Mouse (Mus musculus): ENCODE results near the gene Tecpr2. TPM values are rescaled to one million over a fixed set of nuclear protein-coding genes. Genes with fewer than 3 reads are reported as not detected.

The Tecpr2 gene
- polyA plus RNA-seq (2015; fragmentation: Nextera tagmentation; extraction: Ambion mirVana) = 1.7 and 1.9 TPM in 2 replicates

DNA sequence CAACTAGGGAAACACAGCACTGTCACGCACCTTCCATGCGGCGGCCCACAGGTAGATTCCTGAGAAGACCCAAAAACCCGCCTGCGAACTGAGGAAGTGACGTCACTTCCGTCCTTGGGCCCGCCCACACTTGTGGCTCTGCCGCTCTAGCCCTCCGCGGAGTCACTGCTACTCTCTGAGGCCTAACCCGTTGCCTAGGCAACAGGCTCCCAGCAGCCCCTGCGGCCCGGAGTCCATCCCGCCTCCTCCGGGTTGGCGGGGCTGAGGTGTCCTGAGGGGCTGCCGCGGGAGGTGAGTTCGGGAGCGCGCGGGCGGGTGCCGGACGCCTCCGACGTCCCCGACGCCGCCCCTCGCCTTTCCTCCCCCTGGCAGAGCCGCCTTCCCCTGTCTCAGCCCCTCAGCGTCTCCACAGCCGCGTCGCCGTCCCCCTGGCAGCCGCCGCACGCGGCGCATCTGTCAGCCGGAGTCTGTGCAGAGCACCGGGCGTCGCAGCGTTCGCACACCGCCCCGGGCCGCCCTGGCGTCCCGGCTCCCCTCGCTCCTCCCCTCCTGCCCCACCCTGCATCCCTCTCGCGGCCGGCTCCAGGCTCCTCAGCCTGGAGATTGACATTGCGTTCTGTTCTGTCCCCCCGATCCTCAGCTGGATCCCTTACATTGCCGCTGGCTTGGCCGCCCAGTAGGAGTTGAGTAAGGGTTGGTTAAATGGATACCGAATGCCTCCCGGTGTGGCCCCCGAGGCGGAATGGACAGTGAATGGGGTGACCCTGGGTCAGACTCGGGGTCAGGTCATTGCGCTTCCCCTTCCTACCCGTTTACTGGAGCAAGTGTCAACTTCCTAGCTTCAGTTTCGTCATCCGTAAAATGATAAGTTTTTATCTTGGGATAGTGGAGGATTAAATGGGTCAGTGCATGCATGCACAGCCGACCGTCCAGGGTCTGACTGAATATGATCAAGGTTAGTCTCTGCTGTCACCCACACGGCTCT is at the start of gene Tecpr2, which contains the start of gene Cinp:
Tecpr2 (plus strand) TSS at position 229 of the 985 bp plus-strand sequence.
Cinp (minus strand) TSS at position 110 of the 985 bp plus-strand sequence.
- Histone ChIP-seq H3K4me3 (replicated peaks) (peak within 1 kb of the TSS; percentile 82), H3K27me3 (no peaks in the 10 kb centered on the region), H3K4me2 (peak within 1 kb of the TSS; percentile 93), H3K36me3 (0 out of 2 replicates have a peak, but pooled peaks cover 3% of the 10 kb centered on the region), H3K4me1 (replicated peaks) (peaks cover 76% of the 10 kb centered on the region), H3K9ac (peak within 1 kb of the TSS; percentile 86), H3K27ac (peak within 1 kb of the TSS; percentile 97), H3K9me3 (replicated peaks) (no peaks in the 10 kb centered on the region)
- DNase-seq = peak; percentile 96
- WGBS (ENCODE audit: insufficient replicate concordance) = under 1% methylated on average over 73 of the region's 74 CpGs
- peak; percentile 97 for ATAC-seq (ENCODE audit: low read depth)

DNA sequence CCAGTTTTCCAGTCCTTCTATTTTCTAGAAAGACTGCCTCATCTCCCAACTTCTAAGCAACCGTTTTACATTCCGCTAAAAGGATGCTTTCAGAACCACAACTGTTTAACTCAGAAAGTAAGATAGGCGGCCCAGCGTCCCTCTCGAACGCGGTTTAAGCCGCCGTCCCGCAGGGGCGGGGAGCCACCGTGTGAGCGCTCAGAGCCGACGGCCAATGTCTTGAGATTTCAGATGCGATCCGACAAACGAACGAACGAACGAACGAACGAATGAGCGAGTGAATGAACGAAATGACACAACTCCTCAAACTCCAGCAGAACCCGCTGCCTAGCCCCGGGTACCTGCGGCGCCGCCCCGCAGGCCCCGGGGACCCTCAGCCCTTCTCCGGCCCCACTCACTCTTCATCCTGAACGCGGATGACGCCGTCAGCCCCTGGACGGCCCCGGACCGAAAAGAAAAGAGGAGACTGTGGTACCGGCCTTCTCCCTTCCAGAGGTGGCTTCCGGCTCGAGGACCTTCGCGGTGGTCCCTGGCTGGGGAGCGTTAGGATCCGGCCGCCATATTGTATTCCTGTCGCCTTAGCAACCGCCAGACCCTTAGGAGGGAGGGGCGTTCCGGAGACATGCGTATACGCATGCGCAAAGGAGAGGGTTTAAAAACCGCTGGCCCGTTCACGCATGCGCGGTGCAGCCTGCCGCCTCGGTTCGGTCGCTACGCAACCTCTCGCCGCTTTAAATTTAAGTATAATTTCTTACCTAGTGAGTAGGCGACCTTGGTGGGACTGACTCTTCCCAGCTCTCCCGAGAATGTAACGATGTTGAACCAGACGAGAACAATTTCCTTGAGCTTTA is 48.5 kb upstream of the Tecpr2 start, which contains the start of gene Mok:
Mok (minus strand) TSS at position 592 of the 851 bp plus-strand sequence.
- peaks cover 34% of the 10 kb centered on the region for H3K4me1 ChIP-seq (replicated peaks)
- H3K9me3 ChIP-seq (replicated peaks) = no peaks in the 10 kb centered on the region
- WGBS (ENCODE audit: insufficient replicate concordance) = under 1% methylated on average over 71 of the region's 71 CpGs
- H3K36me3 ChIP-seq = no peaks in the 10 kb centered on the region
- peak within 1 kb of the TSS; percentile 80 for H3K4me3 ChIP-seq (replicated peaks)
- peaks cover 5% of the 10 kb centered on the region for H3K27me3 ChIP-seq
- DNase-seq (peak; percentile 90), ATAC-seq (ENCODE audit: low read depth) (peak; percentile 27; the same call in 1 of the 2 replicates)
- no peak within 1 kb of the TSS for H3K27ac ChIP-seq
- peak within 1 kb of the TSS; percentile 70 for H3K9ac ChIP-seq
- peak within 1 kb of the TSS; percentile 85 for H3K4me2 ChIP-seq

GRCm38 (mm10) chr12:110841731-110842493 is 47.2 kb upstream of the Tecpr2 start:
- H3K4me2 ChIP-seq = no peak overlapping the region
- WGBS (ENCODE audit: insufficient replicate concordance) = 64% methylated on average over 5 of the region's 5 CpGs
- H3K27me3 ChIP-seq = peaks cover 5% of the 10 kb centered on the region

GRCm38 (mm10) chr12:110843194-110844048 is 45.6 kb upstream of the Tecpr2 start:
- Histone ChIP-seq H3K9ac (peak overlapping the region; percentile 78), H3K4me2 (peak overlapping the region; percentile 94), H3K4me1 (replicated peaks) (peaks cover 43% of the 10 kb centered on the region), H3K4me3 (replicated peaks) (peak overlapping the region; percentile 70), H3K9me3 (replicated peaks) (no peaks in the 10 kb centered on the region), H3K27me3 (peaks cover 5% of the 10 kb centered on the region), H3K36me3 (no peaks in the 10 kb centered on the region), H3K27ac (peak overlapping the region; percentile 85; the same call in 1 of the 2 replicates)
- DNase-seq (peak; percentile 79), ATAC-seq (ENCODE audit: low read depth) (peak; percentile 15; the same call in 1 of the 2 replicates)
- WGBS (ENCODE audit: insufficient replicate concordance) = 17% methylated on average over 32 of the region's 32 CpGs

More at GRCm38 (mm10) chr12:110841731-110842493, 47.2 kb upstream of the Tecpr2 start:
- Histone ChIP-seq H3K4me3 (replicated peaks) (no peak overlapping the region), H3K9me3 (replicated peaks) (no peaks in the 10 kb centered on the region), H3K27ac (no peak overlapping the region), H3K9ac (no peak overlapping the region), H3K4me1 (replicated peaks) (peaks cover 43% of the 10 kb centered on the region), H3K36me3 (no peaks in the 10 kb centered on the region)
- ATAC-seq (ENCODE audit: low read depth) (no peak), DNase-seq (no peak)

DNA sequence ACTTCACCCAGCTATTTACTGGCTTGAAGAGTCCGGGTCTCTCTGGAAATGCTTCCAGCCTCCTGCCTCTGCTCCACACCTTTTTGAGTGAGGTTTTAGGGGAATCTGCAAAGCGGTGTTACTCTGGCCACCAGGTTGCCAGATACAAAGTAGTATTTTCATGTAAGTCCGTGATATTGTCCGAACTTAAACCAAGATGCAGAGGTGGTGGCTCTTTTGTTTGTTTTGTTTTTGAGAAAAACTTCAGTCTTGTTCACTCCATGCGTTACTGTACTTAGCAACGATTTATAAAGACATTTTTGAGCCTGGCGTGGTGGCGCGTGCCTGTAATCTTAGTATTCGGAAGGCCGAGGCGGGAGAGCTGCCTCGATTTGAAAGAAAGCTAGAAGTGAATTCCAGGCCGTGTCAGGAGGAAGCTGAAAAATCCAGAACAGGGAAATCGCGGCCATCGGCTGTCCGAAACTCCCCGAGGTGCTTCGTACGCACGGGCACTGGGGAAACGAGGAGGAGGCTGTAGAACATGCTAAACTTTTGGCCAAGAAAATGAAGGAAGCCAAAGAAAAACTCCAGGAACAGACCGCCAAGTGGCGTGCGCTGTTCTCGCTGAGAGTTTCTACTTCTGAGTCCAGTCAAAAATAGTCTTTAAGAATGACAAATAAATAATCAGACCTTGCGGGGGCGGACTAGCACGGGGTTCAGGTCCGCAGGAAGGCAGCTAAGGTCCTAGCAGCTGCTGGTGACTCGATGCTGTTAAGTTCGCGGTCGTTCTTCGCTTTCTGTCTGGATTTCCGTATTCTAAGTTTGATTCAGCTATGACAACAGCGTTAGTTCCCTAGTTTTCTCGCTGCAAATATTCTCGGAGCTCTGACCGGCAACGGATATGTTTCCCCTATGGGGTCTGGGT is 44.6 kb upstream of the Tecpr2 start:
- under 1% methylated on average over 42 of the region's 42 CpGs for WGBS (ENCODE audit: insufficient replicate concordance)
- Histone ChIP-seq H3K27me3 (no peaks in the 10 kb centered on the region; the same call in none of the 2 replicates), H3K9ac (peak overlapping the region; percentile 78), H3K4me3 (replicated peaks) (peak overlapping the region; percentile 70), H3K9me3 (replicated peaks) (no peaks in the 10 kb centered on the region), H3K4me1 (replicated peaks) (peaks cover 43% of the 10 kb centered on the region), H3K27ac (peak overlapping the region; percentile 85), H3K36me3 (no peaks in the 10 kb centered on the region), H3K4me2 (peak overlapping the region; percentile 94)
- ATAC-seq (ENCODE audit: low read depth) = peak; percentile 62
- DNase-seq = no peak

- DNase-seq (peak; percentile 96), ATAC-seq (ENCODE audit: low read depth) (peak; percentile 93)
- Histone ChIP-seq H3K27ac (peak overlapping the region; percentile 85), H3K9ac (peak overlapping the region; percentile 78), H3K4me2 (peak overlapping the region; percentile 94), H3K4me1 (replicated peaks) (peaks cover 44% of the 10 kb centered on the region), H3K27me3 (no peaks in the 10 kb centered on the region), H3K36me3 (no peaks in the 10 kb centered on the region), H3K4me3 (replicated peaks) (peak overlapping the region; percentile 70), H3K9me3 (replicated peaks) (no peaks in the 10 kb centered on the region)
- under 1% methylated on average over 36 of the region's 36 CpGs for WGBS (ENCODE audit: insufficient replicate concordance)
Measured at GRCm38 (mm10) chr12:110845131-110845880, 43.8 kb upstream of the Tecpr2 start.

GRCm38 (mm10) chr12:110846191-110846765 is 42.8 kb upstream of the Tecpr2 start:
- Histone ChIP-seq H3K4me1 (replicated peaks) (peaks cover 51% of the 10 kb centered on the region), H3K36me3 (no peaks in the 10 kb centered on the region), H3K4me2 (peak overlapping the region; percentile 94), H3K9ac (peak overlapping the region; percentile 73), H3K4me3 (replicated peaks) (peak overlapping the region; percentile 70), H3K27me3 (no peaks in the 10 kb centered on the region), H3K27ac (peak overlapping the region; percentile 62; the same call in 1 of the 2 replicates), H3K9me3 (replicated peaks) (no peaks in the 10 kb centered on the region)
- WGBS (ENCODE audit: insufficient replicate concordance) = 74% methylated on average over 6 of the region's 6 CpGs
- ATAC-seq (ENCODE audit: low read depth) (no peak), DNase-seq (no peak)
